Mouse (Mus musculus) forebrain, postnatal 0 days (tissue): ENCODE results near the gene Pilrb2. TPM values are rescaled to one million over a fixed set of nuclear protein-coding genes. Genes with fewer than 3 reads are reported as not detected.
"Not testable (repeated sequence)": the region's sequence is repeated elsewhere in the genome, so short reads cannot be mapped to it uniquely, and the experiment has no call there.

ENCODE experiments used
- ATAC-seq: fragments of 200-750 bp; cut with Nextera tagmentation; 2 replicates; pipeline ENCODE4 v1.8.0; 2017; ENCODE audit warnings: mild to moderate bottlenecking, moderate library complexity
- DNase-seq: peaks from one replicate; pipeline ENCODE4 v3.0.0-alpha.2; 2015
- H3K27ac ChIP-seq: fragments of 300-500 bp; sonication (generic); 2 replicates; pipeline ENCODE4 v1.5.1; 2014; ENCODE audit warnings: low read depth, mild to moderate bottlenecking, antibody characterized with exemption, low read length, moderate library complexity, mixed read lengths
- H3K27me3 ChIP-seq: fragments of 300-500 bp; sonication (generic); 2 replicates; pipeline ENCODE4 v1.6.1; 2014; ENCODE audit warnings: mild to moderate bottlenecking, low read length, mixed read lengths; ENCODE audit not compliant: insufficient read depth
- H3K36me3 ChIP-seq: fragments of 300-500 bp; sonication (generic); 2 replicates; pipeline ENCODE4 v1.6.1; 2014; ENCODE audit warnings: mild to moderate bottlenecking, moderate library complexity; ENCODE audit not compliant: insufficient read depth
- H3K4me1 ChIP-seq: fragments of 300-500 bp; sonication (generic); 2 replicates; pipeline ENCODE4 v1.6.1; 2014; ENCODE audit warnings: antibody characterized with exemption; ENCODE audit not compliant: insufficient read depth
- H3K4me2 ChIP-seq: fragments of 300-500 bp; sonication (generic); 2 replicates; pipeline ENCODE4 v1.6.1; 2014; ENCODE audit warnings: low read depth, mild to moderate bottlenecking, moderate library complexity
- H3K4me3 ChIP-seq: fragments of 300-500 bp; sonication (generic); 2 replicates; pipeline ENCODE4 v1.5.1; 2014; ENCODE audit warnings: low read depth, low read length, mixed read lengths
- H3K9ac ChIP-seq: fragments of 300-500 bp; sonication (generic); 2 replicates; pipeline ENCODE4 v1.6.1; 2014; ENCODE audit warnings: mild to moderate bottlenecking
- H3K9me3 ChIP-seq: fragments of 300-500 bp; sonication (generic); 2 replicates; pipeline ENCODE4 v1.6.1; 2016; ENCODE audit warnings: low read length
- CTCF ChIP-seq: sonication (generic); IDR thresholded peaks from 2 replicates; pipeline ENCODE4 v1.5.1; 2016; ENCODE audit warnings: antibody characterized with exemption, control low read depth, low read depth
- WGBS: fragments of 180-500 bp; shearing (Covaris S2); extraction: QIAGEN DNeasy Blood & Tissue Kit; methylation state at CpG from one replicate; pipeline ENCODE4 v1.1.7; 2014; 5-methylcytosine and 5-hydroxymethylcytosine counted together
- polyA plus RNA-seq: library from polyadenylated mRNA; unstranded; fragments of >200 nt; fragmentation: Nextera tagmentation; extraction: Ambion mirVana; gene quantifications from 2 replicates; pipeline ENCODE4 v1.2.1, GENCODE M21; 2015
- total RNA-seq: library from RNA; depleted of rRNA; stranded (reverse); fragments of >200 nt; gene quantifications from 2 replicates; pipeline ENCODE4 v1.2.3, GENCODE M21; 2014; rRNA removed

Pilrb2 gene
- not detected in 2 replicates for total RNA-seq
- not detected in 2 replicates for polyA plus RNA-seq

DNA sequence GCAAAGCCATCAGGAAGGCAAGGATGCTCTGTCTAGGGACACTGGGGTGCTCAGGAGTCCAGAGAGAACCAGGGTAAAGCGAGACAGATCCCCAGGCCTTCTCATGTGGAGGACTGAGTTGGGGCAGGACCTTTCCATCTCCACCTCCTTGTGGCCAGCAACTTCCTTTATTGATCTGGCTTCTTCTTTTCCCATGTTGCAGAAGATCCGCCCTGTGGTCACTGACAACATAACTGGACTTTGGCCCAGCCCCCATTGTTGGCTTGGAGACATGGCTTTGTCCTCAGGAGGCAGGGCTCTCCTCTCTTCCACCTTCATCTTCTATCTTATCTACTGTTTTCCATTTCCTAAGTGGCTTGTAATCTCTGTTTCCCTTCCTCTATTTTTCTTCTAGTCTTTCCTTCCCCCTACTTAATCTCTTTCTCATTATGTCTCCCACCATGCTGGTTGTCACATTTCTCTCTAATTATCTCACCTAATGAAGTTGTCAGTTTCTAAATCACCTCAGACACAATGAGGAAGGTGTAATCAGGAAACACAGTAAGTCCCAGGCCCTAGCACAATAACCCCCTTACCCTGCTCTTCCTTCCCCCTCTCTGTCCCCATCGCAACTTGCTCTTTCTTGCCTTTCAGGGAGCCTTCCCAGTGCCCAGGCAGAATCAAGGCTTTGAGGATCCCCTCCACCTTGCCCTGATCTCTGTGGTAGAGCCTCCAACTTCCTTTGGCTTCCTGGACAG, at the start of gene Pilrb2:
Gene Pilrb2, minus strand, starts transcription at position 172 of the 737 bp plus-strand sequence.
- H3K4me3 ChIP-seq, H3K27ac ChIP-seq, H3K36me3 ChIP-seq, H3K4me1 ChIP-seq, H3K9ac ChIP-seq, H3K4me2 ChIP-seq, DNase-seq, H3K9me3 ChIP-seq, H3K27me3 ChIP-seq, ATAC-seq: not testable (repeated sequence)
- 64% methylated on average over 2 of the region's 3 CpGs for WGBS

GRCm38 (mm10) chr5:137915550-137915949, 43.9 kb upstream of the Pilrb2 start:
- 80% methylated on average over 6 of the region's 6 CpGs for WGBS
- DNase-seq (no peak), ATAC-seq (no peak)

GRCm38 (mm10) chr5:137914508-137914907, 42.9 kb upstream of the Pilrb2 start:
- H3K36me3 ChIP-seq = no peaks in the 10 kb centered on the region
- H3K9me3 ChIP-seq = no peaks in the 10 kb centered on the region
- no peak overlapping the region for H3K27ac ChIP-seq
- no peaks in the 10 kb centered on the region for H3K4me1 ChIP-seq
- no peak for ATAC-seq
- no peak overlapping the region for H3K4me3 ChIP-seq
- H3K4me2 ChIP-seq = no peak overlapping the region
- H3K9ac ChIP-seq = no peak overlapping the region
- H3K27me3 ChIP-seq = peaks cover 3% of the 10 kb centered on the region; the same call in 1 of the 2 replicates
- no peak for DNase-seq
- peak; percentile 31; the same call in 1 of the 2 replicates for TF ChIP-seq CTCF

More at GRCm38 (mm10) chr5:137915550-137915949, 43.9 kb upstream of the Pilrb2 start:
- Histone ChIP-seq H3K9ac (no peak overlapping the region), H3K27me3 (peaks cover 3% of the 10 kb centered on the region; the same call in 1 of the 2 replicates), H3K27ac (no peak overlapping the region), H3K4me2 (no peak overlapping the region), H3K36me3 (no peaks in the 10 kb centered on the region), H3K4me1 (no peaks in the 10 kb centered on the region), H3K9me3 (no peaks in the 10 kb centered on the region), H3K4me3 (no peak overlapping the region)
- no peak for TF ChIP-seq CTCF

- Histone ChIP-seq H3K4me2 (no peak overlapping the region), H3K4me3 (no peak overlapping the region), H3K36me3 (no peaks in the 10 kb centered on the region), H3K27ac (no peak overlapping the region), H3K9me3 (no peaks in the 10 kb centered on the region), H3K4me1 (no peaks in the 10 kb centered on the region), H3K27me3 (no peaks in the 10 kb centered on the region), H3K9ac (no peak overlapping the region)
- DNase-seq (no peak), ATAC-seq (no peak)
- TF ChIP-seq CTCF = no peak
- 88% methylated on average over 3 of the region's 3 CpGs for WGBS
Measured at GRCm38 (mm10) chr5:137909564-137910262, 38.1 kb upstream of the Pilrb2 start.

DNA sequence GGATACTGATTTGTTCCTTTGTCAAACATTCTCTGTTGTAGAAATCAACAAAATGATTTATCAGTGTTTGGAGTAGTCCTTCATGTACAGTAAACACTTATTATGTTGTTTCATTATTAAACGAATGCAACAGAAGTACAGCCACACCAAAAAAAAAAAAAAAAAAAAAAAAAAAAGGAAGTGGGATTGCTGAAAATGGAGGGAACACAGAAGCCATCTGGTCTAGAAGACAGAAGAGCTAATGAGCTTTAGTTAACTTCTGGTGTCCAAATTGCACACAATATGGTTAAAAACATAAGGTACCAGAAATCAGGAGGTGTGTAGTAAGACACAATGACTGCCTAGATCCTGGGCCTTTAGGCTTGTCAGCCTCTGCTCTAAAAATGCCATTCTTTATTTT, 26.2 kb upstream of the Pilrb2 start:
- WGBS = 76% methylated on average over 1 of the region's 1 CpGs
- no peak for ATAC-seq
- H3K36me3 ChIP-seq = no peaks in the 10 kb centered on the region
- peak; percentile 1 for DNase-seq
- H3K9ac ChIP-seq = no peak overlapping the region
- H3K27me3 ChIP-seq = no peaks in the 10 kb centered on the region
- no peak overlapping the region for H3K27ac ChIP-seq
- no peaks in the 10 kb centered on the region for H3K4me1 ChIP-seq
- TF ChIP-seq CTCF = no peak
- no peaks in the 10 kb centered on the region for H3K9me3 ChIP-seq
- H3K4me2 ChIP-seq = no peak overlapping the region
- no peak overlapping the region for H3K4me3 ChIP-seq

GRCm38 (mm10) chr5:137892954-137893353, 21.3 kb upstream of the Pilrb2 start:
- TF ChIP-seq CTCF = peak; percentile 38
- no peaks in the 10 kb centered on the region for H3K4me1 ChIP-seq
- no peaks in the 10 kb centered on the region for H3K27me3 ChIP-seq
- WGBS = 56% methylated on average over 1 of the region's 1 CpGs
- no peak overlapping the region for H3K4me2 ChIP-seq
- no peaks in the 10 kb centered on the region for H3K9me3 ChIP-seq
- H3K27ac ChIP-seq = no peak overlapping the region
- H3K4me3 ChIP-seq = no peak overlapping the region
- no peaks in the 10 kb centered on the region for H3K36me3 ChIP-seq
- ATAC-seq (no peak), DNase-seq (no peak)
- no peak overlapping the region for H3K9ac ChIP-seq

GRCm38 (mm10) chr5:137887666-137888065, 16.1 kb upstream of the Pilrb2 start:
- H3K36me3 ChIP-seq = no peaks in the 10 kb centered on the region
- H3K9ac ChIP-seq = no peak overlapping the region
- H3K4me2 ChIP-seq = no peak overlapping the region
- WGBS = 90% methylated on average over 1 of the region's 1 CpGs
- no peak overlapping the region for H3K27ac ChIP-seq
- no peak overlapping the region for H3K4me3 ChIP-seq
- H3K9me3 ChIP-seq = no peaks in the 10 kb centered on the region
- no peak for TF ChIP-seq CTCF
- DNase-seq = no peak
- no peaks in the 10 kb centered on the region for H3K4me1 ChIP-seq
- ATAC-seq = no peak
- H3K27me3 ChIP-seq = no peaks in the 10 kb centered on the region
